Mouse (Mus musculus) heart, embryonic 15.5 days (tissue): Measurements from ENCODE around the gene Orai1. TPM values are rescaled to one million over a fixed set of nuclear protein-coding genes. Genes with fewer than 3 reads are reported as not detected.

ENCODE experiments used
- ATAC-seq: fragments of 200-750 bp; cut with Nextera tagmentation; replicated peaks from 2 replicates; pipeline ENCODE4 v1.8.0; 2017; ENCODE audit warnings: low read depth, moderate TSS enrichment; ENCODE audit not compliant: insufficient number of reproducible peaks, insufficient read depth, low FRiP score
- H3K27ac ChIP-seq: fragments of 300-500 bp; sonication (generic); 2 replicates; pipeline ENCODE4 v1.5.1; 2015; ENCODE audit warnings: mild to moderate bottlenecking, inconsistent platforms
- H3K27me3 ChIP-seq: fragments of 300-500 bp; sonication (generic); 2 replicates; pipeline ENCODE4 v1.6.1; 2015; ENCODE audit warnings: inconsistent platforms
- H3K36me3 ChIP-seq: fragments of 300-500 bp; sonication (generic); 2 replicates; pipeline ENCODE4 v1.6.1; 2015; ENCODE audit warnings: mild to moderate bottlenecking, inconsistent platforms
- H3K4me1 ChIP-seq: fragments of 300-500 bp; sonication (generic); replicated peaks from 2 replicates; pipeline ENCODE4 v1.6.1; 2015; ENCODE audit warnings: inconsistent platforms
- H3K4me2 ChIP-seq: fragments of 300-500 bp; sonication (generic); 2 replicates; pipeline ENCODE4 v1.6.1; 2015; ENCODE audit warnings: inconsistent platforms, mild to moderate bottlenecking, moderate library complexity
- H3K4me3 ChIP-seq: fragments of 300-500 bp; sonication (generic); 2 replicates; pipeline ENCODE4 v1.5.1; 2015; ENCODE audit warnings: mild to moderate bottlenecking, inconsistent platforms
- H3K9ac ChIP-seq: fragments of 300-500 bp; sonication (generic); 2 replicates; pipeline ENCODE4 v1.6.1; 2015; ENCODE audit warnings: mild to moderate bottlenecking, inconsistent platforms
- H3K9me3 ChIP-seq: fragments of 300-500 bp; sonication (generic); replicated peaks from 2 replicates; pipeline ENCODE4 v1.6.1; 2016; ENCODE audit warnings: inconsistent platforms
- WGBS: fragments of 180-500 bp; shearing (Covaris S2); methylation state at CpG from one replicate; pipeline ENCODE4 v1.1.7; 2015; ENCODE audit warnings: mixed read lengths; 5-methylcytosine and 5-hydroxymethylcytosine counted together
- polyA plus RNA-seq: library from polyadenylated mRNA; unstranded; fragments of >200 nt; fragmentation: Nextera tagmentation; extraction: Ambion mirVana; gene quantifications from 2 replicates; pipeline ENCODE4 v1.2.1, GENCODE M21; 2015

Orai1 gene
- polyA plus RNA-seq, 1 experiment from 2014 or later, result 17.3 TPM

- peak overlapping the region; percentile 32 for H3K9ac ChIP-seq
- H3K4me1 ChIP-seq, result peaks cover 58% of the 10 kb centered on the region
- no peaks in the 10 kb centered on the region for H3K9me3 ChIP-seq
- peak overlapping the region; percentile 82 for H3K27ac ChIP-seq
- H3K4me3 ChIP-seq, result peak overlapping the region; percentile 9; the same call in 1 of the 2 replicates
- WGBS, result 31% methylated on average over 10 of the region's 10 CpGs
- 0 out of 2 replicates have a peak, but pooled peaks cover 3% of the 10 kb centered on the region for H3K36me3 ChIP-seq
- ATAC-seq, result no peak
- no peaks in the 10 kb centered on the region for H3K27me3 ChIP-seq
- H3K4me2 ChIP-seq, result peak overlapping the region; percentile 41
These were observed 4.6 kb downstream of the Orai1 start for GRCm38 (mm10) chr5:123019336-123020016.

- H3K9ac ChIP-seq, result no peak overlapping the region
- H3K27me3 ChIP-seq, result no peaks in the 10 kb centered on the region
- peaks cover 56% of the 10 kb centered on the region for H3K4me1 ChIP-seq
- ATAC-seq, result no peak
- H3K27ac ChIP-seq, result peak overlapping the region; percentile 82
- no peaks in the 10 kb centered on the region for H3K9me3 ChIP-seq
- WGBS, result 90% methylated on average over 5 of the region's 5 CpGs
- 0 out of 2 replicates have a peak, but pooled peaks cover 3% of the 10 kb centered on the region for H3K36me3 ChIP-seq
- H3K4me2 ChIP-seq, result no peak overlapping the region
- no peak overlapping the region for H3K4me3 ChIP-seq
These were observed 5.6 kb downstream of the Orai1 start for GRCm38 (mm10) chr5:123020426-123020825.

GRCm38 (mm10) chr5:123021438-123021837 is 6.6 kb downstream of the Orai1 start:
- Histone ChIP-seq H3K4me1 (peaks cover 50% of the 10 kb centered on the region), H3K4me3 (no peak overlapping the region), H3K27me3 (no peaks in the 10 kb centered on the region), H3K36me3 (0 out of 2 replicates have a peak, but pooled peaks cover 3% of the 10 kb centered on the region), H3K27ac (no peak overlapping the region), H3K9ac (no peak overlapping the region), H3K4me2 (no peak overlapping the region), H3K9me3 (no peaks in the 10 kb centered on the region)
- no peak for ATAC-seq
- WGBS, result 84% methylated on average over 7 of the region's 7 CpGs

- 61% methylated on average over 6 of the region's 6 CpGs for WGBS
- Histone ChIP-seq H3K36me3 (0 out of 2 replicates have a peak, but pooled peaks cover 3% of the 10 kb centered on the region), H3K9me3 (no peaks in the 10 kb centered on the region), H3K4me1 (peaks cover 52% of the 10 kb centered on the region), H3K27ac (0 out of 2 replicates have a peak overlapping the region, but pooled peaks have one; percentile 9), H3K4me3 (no peak overlapping the region), H3K9ac (no peak overlapping the region), H3K27me3 (no peaks in the 10 kb centered on the region), H3K4me2 (no peak overlapping the region)
- ATAC-seq, result no peak
These were observed 8.2 kb downstream of the Orai1 start for GRCm38 (mm10) chr5:123023049-123023448.

- no peak overlapping the region for H3K4me3 ChIP-seq
- H3K9ac ChIP-seq, result no peak overlapping the region
- peaks cover 5% of the 10 kb centered on the region; the same call in 1 of the 2 replicates for H3K36me3 ChIP-seq
- H3K4me2 ChIP-seq, result no peak overlapping the region
- ATAC-seq, result no peak
- H3K27me3 ChIP-seq, result no peaks in the 10 kb centered on the region
- no peak overlapping the region for H3K27ac ChIP-seq
- 84% methylated on average over 6 of the region's 6 CpGs for WGBS
- peaks cover 39% of the 10 kb centered on the region for H3K4me1 ChIP-seq
- H3K9me3 ChIP-seq, result no peaks in the 10 kb centered on the region
These were observed 9.4 kb downstream of the Orai1 start for GRCm38 (mm10) chr5:123024312-123024711.

DNA sequence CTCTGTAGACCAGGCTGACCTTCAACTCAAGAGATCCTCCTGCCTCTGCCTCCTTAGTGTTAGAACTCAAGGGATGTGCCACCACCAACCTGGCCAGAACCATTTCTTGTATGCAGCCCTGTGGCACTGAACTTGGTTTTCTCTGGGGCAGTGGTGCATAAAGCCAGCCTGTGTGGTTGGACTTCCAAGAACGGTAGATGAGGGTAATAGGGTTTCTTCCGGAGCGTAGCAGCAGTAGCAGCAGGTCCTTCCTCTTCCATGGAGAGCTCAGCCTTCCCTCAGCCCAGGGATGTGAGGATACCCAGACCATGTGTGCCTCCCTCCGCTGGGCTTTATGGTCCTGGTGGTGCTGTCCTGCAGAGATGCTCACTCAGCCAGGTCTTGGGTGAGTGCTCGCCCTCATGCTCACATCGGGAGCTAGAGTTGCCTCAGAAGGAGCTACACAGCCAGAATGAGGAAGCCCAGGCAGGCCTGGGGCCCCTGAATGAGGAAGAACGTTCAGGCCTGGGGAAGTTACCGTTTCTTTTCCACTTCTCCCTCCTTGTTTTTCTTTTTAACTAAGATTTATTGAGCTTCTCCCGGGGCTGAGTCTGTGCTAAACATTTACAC is 10.2 kb downstream of the Orai1 start:
- Histone ChIP-seq H3K9ac (no peak overlapping the region), H3K4me1 (peaks cover 32% of the 10 kb centered on the region), H3K27me3 (no peaks in the 10 kb centered on the region), H3K4me2 (no peak overlapping the region), H3K27ac (0 out of 2 replicates have a peak overlapping the region, but pooled peaks have one; percentile 18), H3K9me3 (no peaks in the 10 kb centered on the region), H3K4me3 (no peak overlapping the region), H3K36me3 (peaks cover 12% of the 10 kb centered on the region; the same call in 1 of the 2 replicates)
- 74% methylated on average over 9 of the region's 9 CpGs for WGBS
- no peak for ATAC-seq

- Histone ChIP-seq H3K4me1 (peaks cover 28% of the 10 kb centered on the region), H3K9ac (no peak overlapping the region), H3K4me3 (no peak overlapping the region), H3K4me2 (no peak overlapping the region), H3K27ac (no peak overlapping the region), H3K9me3 (no peaks in the 10 kb centered on the region), H3K27me3 (no peaks in the 10 kb centered on the region), H3K36me3 (peaks cover 21% of the 10 kb centered on the region)
- no peak for ATAC-seq
- 60% methylated on average over 6 of the region's 6 CpGs for WGBS
These were observed 11.5 kb downstream of the Orai1 start for GRCm38 (mm10) chr5:123026414-123026813.

DNA sequence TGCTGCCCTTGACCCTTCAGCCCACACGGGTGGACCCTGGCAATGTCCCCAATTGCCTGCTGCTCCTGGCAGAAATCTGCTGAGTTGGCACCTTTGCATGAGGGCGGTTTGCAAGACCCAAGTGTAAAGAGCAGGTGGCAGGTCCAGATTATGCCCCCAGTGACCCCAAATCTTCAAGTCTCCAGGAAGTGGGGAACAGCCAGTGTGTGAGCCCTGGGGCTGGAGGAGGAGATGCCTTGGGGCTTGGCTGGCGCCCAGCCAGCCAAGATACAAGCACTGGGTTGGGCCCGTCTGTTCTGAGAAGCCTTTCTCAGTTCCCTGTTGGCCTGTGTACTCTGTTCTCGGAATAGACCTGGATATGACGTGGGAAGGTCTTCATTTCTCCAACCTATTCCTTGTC is 12.6 kb downstream of the Orai1 start:
- Histone ChIP-seq H3K4me2 (no peak overlapping the region), H3K9me3 (no peaks in the 10 kb centered on the region), H3K36me3 (peaks cover 27% of the 10 kb centered on the region), H3K4me1 (peaks cover 28% of the 10 kb centered on the region), H3K27ac (0 out of 2 replicates have a peak overlapping the region, but pooled peaks have one; percentile 19), H3K27me3 (no peaks in the 10 kb centered on the region), H3K4me3 (no peak overlapping the region), H3K9ac (no peak overlapping the region)
- 49% methylated on average over 6 of the region's 6 CpGs for WGBS
- ATAC-seq, result peak; percentile 33; the same call in 1 of the 2 replicates

- Histone ChIP-seq H3K9me3 (no peaks in the 10 kb centered on the region), H3K36me3 (peaks cover 27% of the 10 kb centered on the region), H3K27me3 (no peaks in the 10 kb centered on the region), H3K4me2 (no peak overlapping the region), H3K4me3 (no peak overlapping the region), H3K4me1 (peaks cover 21% of the 10 kb centered on the region), H3K27ac (no peak overlapping the region), H3K9ac (no peak overlapping the region)
- WGBS, result 77% methylated on average over 7 of the region's 7 CpGs
- ATAC-seq, result no peak
These were observed 14.9 kb downstream of the Orai1 start for GRCm38 (mm10) chr5:123029729-123030128.

- no peaks in the 10 kb centered on the region for H3K27me3 ChIP-seq
- H3K4me1 ChIP-seq, result peaks cover 27% of the 10 kb centered on the region
- peaks cover 27% of the 10 kb centered on the region for H3K36me3 ChIP-seq
- H3K4me3 ChIP-seq, result no peak overlapping the region
- 93% methylated on average over 3 of the region's 3 CpGs for WGBS
- ATAC-seq, result no peak
- no peak overlapping the region for H3K9ac ChIP-seq
- no peak overlapping the region for H3K27ac ChIP-seq
- H3K9me3 ChIP-seq, result no peaks in the 10 kb centered on the region
- H3K4me2 ChIP-seq, result no peak overlapping the region
These were observed 16.4 kb downstream of the Orai1 start for GRCm38 (mm10) chr5:123031312-123031711.

DNA sequence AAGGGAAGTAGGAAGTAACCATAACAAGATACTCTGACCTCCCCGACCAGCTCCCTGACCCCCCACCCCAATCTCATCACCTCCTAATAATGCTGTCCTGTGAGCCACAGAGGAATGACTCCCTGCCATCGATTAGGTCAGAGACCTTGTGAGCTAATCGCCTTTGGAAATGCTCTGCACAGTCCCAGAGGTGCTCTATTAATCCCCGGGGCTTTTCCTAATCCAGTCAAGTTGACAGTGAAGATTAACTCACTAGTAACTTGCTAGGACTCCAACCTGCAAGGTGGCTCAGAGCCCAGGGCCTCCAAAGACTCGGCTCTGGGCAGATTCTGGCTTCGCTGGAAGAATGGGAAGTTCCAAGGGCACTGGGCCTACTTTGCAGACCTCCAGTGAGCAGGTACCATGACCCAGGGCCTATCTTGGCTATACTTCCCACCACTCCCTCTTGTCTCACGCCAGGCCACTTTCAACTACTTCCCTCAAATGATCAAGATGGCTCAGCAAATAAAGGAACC is 18.8 kb downstream of the Orai1 start:
- Histone ChIP-seq H3K27me3 (no peaks in the 10 kb centered on the region), H3K27ac (no peak overlapping the region), H3K9ac (no peak overlapping the region), H3K4me1 (peaks cover 12% of the 10 kb centered on the region), H3K36me3 (peaks cover 27% of the 10 kb centered on the region), H3K4me2 (no peak overlapping the region), H3K4me3 (no peak overlapping the region), H3K9me3 (no peaks in the 10 kb centered on the region)
- WGBS, result 68% methylated on average over 7 of the region's 7 CpGs
- ATAC-seq, result no peak
